Mouse (Mus musculus) leukemia stem cell, adult 10-12 weeks (primary cell): ENCODE results near the gene A230050P20Rik. TPM values are rescaled to one million over a fixed set of nuclear protein-coding genes. Genes with fewer than 3 reads are reported as not detected.

Experiments used
- polyA plus RNA-seq: library from polyadenylated mRNA; stranded (reverse); fragments of >175 nt; gene quantifications from 2 replicates; pipeline ENCODE4 v1.2.3, GENCODE M21; 2012; ENCODE audit warnings: low replicate concordance

Gene A230050P20Rik
- polyA plus RNA-seq = 60.4 and 133 TPM in 2 replicates

GRCm38 (mm10) chr9:20868448-20869001 lies at the start of gene A230050P20Rik:
Gene A230050P20Rik (plus strand): TSS chr9:20868642.

GRCm38 (mm10) chr9:20879097-20879792 lies 10.8 kb downstream of the A230050P20Rik start, which contains the start of gene Angptl6:
Gene Angptl6 (minus strand): TSS chr9:20879727.

GRCm38 (mm10) chr9:20887704-20888385 lies 19.4 kb downstream of the A230050P20Rik start, which contains the start of gene Ppan:
Gene Ppan (plus strand): TSS chr9:20888175.

GRCm38 (mm10) chr9:20898511-20899073 lies 30.1 kb downstream of the A230050P20Rik start, which contains the start of gene Eif3g:
Gene Eif3g (minus strand): TSS chr9:20898623.

Other genes starting within 250 kb of the A230050P20Rik start
- gene Ubl5, start 225.8 kb upstream of the A230050P20Rik start, polyA plus RNA-seq = 1.8 and 4.6 TPM in 2 replicates
- gene Fbxl12, start 223.9 kb upstream of the A230050P20Rik start, polyA plus RNA-seq = 7.7 and 22.6 TPM in 2 replicates
- 15.2 and 16.6 TPM in 2 replicates for gene Pin1, start 216.5 kb upstream of the A230050P20Rik start, polyA plus RNA-seq
- gene Olfm2, start 122.3 kb upstream of the A230050P20Rik start, polyA plus RNA-seq = not detected in 2 replicates
- 0.24 and 0.25 TPM in 2 replicates for gene Col5a3, start 53.6 kb upstream of the A230050P20Rik start, polyA plus RNA-seq
- not detected in 2 replicates for gene Rdh8, start 50.1 kb upstream of the A230050P20Rik start, polyA plus RNA-seq
- gene Angptl6, start 11.1 kb downstream of the A230050P20Rik start, polyA plus RNA-seq = 1.7 and 3.7 TPM in 2 replicates
- gene Ppan, start 19.5 kb downstream of the A230050P20Rik start, polyA plus RNA-seq = 202 and 218 TPM in 2 replicates
- 272 and 644 TPM in 2 replicates for gene Eif3g, start 30.0 kb downstream of the A230050P20Rik start, polyA plus RNA-seq
- gene Dnmt1, start 91.2 kb downstream of the A230050P20Rik start, polyA plus RNA-seq = 96.3 and 121 TPM in 2 replicates
- 2.7 and 3.3 TPM in 2 replicates for gene S1pr2, start 108.1 kb downstream of the A230050P20Rik start, polyA plus RNA-seq
- 27.8 and 104 TPM in 2 replicates for gene Mrpl4, start 134.1 kb downstream of the A230050P20Rik start, polyA plus RNA-seq
- 8.4 and 14.7 TPM in 2 replicates for gene Icam1, start 147.3 kb downstream of the A230050P20Rik start, polyA plus RNA-seq
- gene Icam4, start 160.7 kb downstream of the A230050P20Rik start, polyA plus RNA-seq = 75.9 and 114 TPM in 2 replicates
- 4.4 and 5.0 TPM in 2 replicates for gene Icam5, start 163.4 kb downstream of the A230050P20Rik start, polyA plus RNA-seq
- 9.5 and 16.3 TPM in 2 replicates for gene Zglp1, start 198.5 kb downstream of the A230050P20Rik start, polyA plus RNA-seq
- 0.89 and 1.4 TPM in 2 replicates for gene Gm49373, start 204.5 kb downstream of the A230050P20Rik start, polyA plus RNA-seq
- gene Fdx1l, start 205.0 kb downstream of the A230050P20Rik start, polyA plus RNA-seq = 20.4 and 31.7 TPM in 2 replicates
- 63.3 and 174 TPM in 2 replicates for gene Gm38431, start 223.4 kb downstream of the A230050P20Rik start, polyA plus RNA-seq
- gene Raver1, start 223.4 kb downstream of the A230050P20Rik start, polyA plus RNA-seq = 330 and 599 TPM in 2 replicates